Mouse (Mus musculus) thymus, postnatal 4 days (tissue): Measurements from ENCODE around the gene 1600014C23Rik.

Source experiments
- DNase-seq: peaks from one replicate; pipeline ENCODE4 v3.0.0; 2021

1600014C23Rik gene

DNA sequence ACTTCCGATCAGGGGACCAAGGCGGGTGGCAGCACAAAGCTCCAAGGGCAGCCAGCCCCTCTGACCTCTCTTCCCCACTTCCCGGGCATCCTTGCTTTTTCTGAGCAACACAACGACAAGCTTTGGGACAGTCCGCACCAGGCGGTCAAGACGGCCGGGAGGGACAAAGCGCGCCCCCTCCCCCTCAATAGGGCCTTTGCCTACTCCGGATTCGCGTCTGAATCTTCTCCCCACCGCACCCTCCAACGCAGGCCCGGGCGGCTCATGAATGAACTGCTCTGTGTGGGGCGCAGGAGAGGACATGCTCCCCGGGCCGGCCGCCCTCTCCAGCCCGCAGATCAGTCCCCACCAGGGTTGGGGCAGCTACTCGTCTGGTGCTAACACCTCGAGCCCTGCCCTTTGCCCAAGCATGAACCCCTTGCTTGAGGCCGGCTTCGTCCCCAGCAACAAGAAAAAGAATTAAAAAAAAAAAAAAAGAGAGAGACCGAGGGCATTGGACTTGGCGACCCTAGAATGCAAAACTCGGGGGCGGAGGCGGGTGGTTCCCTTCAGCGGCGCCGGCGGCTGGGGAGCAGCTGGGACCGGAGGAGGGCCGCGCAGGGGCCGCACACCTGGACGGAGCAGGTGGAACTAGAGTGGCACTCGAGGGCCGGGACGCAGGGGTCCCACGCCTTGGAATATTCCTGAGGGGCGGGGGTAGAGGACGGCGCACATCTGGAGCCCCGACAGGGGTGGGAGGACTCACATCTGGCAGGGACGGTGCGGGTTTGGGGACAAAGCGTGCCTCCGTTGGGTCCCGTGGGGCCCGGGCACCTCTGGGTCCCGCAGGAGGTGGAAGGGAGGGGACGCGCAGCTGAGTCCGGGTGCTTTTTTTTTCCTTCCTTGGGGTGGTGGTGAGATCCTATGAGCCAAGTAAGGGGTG, 48.2 kb downstream of the 1600014C23Rik start:
- peak; percentile 71 for DNase-seq

DNA sequence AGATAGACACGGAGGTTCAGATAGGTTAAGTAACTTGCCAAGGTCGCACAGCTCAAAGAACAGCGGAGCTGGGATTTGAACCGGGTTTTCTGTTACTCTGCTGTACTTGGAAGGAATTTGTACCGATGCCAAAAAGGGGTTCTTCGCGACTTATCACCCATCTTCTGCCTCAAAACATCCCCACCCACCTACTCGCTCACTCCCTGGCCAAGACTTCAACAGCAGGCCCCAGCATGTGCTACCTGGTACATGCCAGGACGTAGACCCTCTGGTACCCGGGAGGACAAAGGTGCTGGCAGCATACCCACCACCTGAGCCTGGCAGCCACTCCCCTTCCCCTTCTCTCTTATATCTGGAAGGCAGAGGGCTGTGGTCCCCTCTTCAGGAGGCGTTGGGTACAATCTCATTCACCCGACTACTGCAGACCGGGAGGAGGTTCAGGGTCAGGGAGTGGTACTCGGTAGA, 48.9 kb downstream of the 1600014C23Rik start:
- peak; percentile 23 for DNase-seq
